Mouse (Mus musculus): ENCODE measurements around the gene Thbs3.

Thbs3 gene

DNA sequence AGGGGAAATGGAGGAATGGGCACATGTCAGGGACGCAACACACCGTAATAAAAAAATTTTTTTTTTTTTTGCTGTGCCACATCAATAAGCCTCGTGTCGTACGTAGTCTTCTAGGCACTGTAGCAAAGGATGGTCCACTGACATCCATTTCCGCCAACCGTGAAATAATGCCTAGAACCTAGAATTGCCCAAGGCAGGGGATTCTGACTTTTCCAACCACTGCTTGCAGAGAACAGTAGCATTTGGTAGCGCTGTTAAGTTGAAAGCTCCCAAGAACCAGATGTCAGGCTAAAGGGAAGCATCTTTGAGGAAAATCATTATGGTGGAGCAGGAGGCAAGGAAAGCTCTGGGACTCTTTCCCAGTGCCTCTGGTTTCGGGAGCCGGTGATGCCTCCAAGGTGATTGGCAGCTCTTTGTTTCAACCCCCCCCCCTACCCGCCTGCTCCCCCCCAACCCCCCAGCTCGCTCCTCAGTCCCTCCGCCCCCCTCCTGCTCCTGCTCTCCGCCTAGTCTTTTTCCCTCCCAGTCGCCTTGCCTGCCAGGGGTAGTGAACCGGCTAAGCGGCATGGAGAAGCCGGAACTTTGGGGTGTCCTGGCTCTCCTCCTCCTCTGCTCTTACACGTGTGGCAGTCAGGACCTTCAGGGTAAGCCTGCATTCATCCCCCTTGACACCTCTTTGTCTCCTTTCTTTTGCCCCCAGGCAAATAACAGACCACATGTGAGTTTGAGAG lies at the start of gene Thbs3:
Gene Thbs3, plus strand, starts transcription at position 500 of the 731 bp plus-strand sequence.
- ChIA-PET CTCF (interaction anchor here in 3 of 4 experiments (0.6 to 2.0 kb wide), 11 partner anchors 11 to 482 kb away, joined by 3 to 17 read pairs (median 4); no protein-coding TSS in a partner anchor), POLR2A (interaction anchor here (0.7 to 3.8 kb wide), 30 partner anchors 8 to 306 kb away, joined by 3 to 58 read pairs (median 4); partner anchors contain the start of genes Gba (in 4 of the 4), Mtx1 (in 2 of the 4), Scamp3 (in 2 of the 4) and Cks1b (in 1 of the 4))

- POLR2A ChIA-PET: interaction anchor here (0.8 to 7.1 kb wide), 23 partner anchors 8 to 289 kb away, joined by 3 to 61 read pairs (median 5); partner anchors contain the start of genes Scamp3 (in 3 of the 4), Fam189b (in 2 of the 4), Cks1b (in 1 of the 4) and Fdps (in 1 of the 4)
- CTCF ChIA-PET: interaction anchor here in 1 of 4 experiments (1.2 to 1.8 kb wide), 4 partner anchors 18 to 78 kb away, joined by 3 to 7 read pairs (median 6); partner anchors contain the start of genes Fam189b and Pklr
Measured at GRCm38 (mm10) chr3:89165268-89165870, 49.6 kb upstream of the Thbs3 start.

DNA sequence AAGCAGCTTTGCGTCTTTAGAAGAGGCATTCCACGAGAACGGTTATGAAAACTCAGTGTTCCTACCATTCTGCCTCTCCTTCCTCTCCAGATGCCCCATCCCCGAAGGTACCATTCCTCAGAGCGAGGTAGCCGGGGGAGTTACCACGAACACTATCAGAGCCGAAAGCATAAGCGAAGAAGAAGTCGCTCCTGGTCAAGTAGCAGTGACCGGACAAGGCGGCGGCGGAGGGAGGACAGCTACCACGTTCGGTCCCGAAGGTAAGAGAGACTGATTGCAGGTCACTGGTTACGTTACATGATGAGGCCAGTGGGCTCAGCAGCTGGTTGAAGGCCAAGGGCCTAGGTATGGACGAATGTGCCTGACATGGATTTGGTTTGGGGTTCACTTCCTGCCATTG lies 48.0 kb upstream of the Thbs3 start:
- POLR2A ChIA-PET: interaction anchor here in 2 of 4 experiments (0.7 to 7.1 kb wide), 6 partner anchors 10 to 1097 kb away, joined by 3 to 61 read pairs (median 7); partner anchors contain the start of genes Scamp3 (in 2 of the 2) and Fdps (in 1 of the 2)
- CTCF ChIA-PET: interaction anchor here in 3 of 4 experiments (0.6 to 0.8 kb wide), 3 partner anchors 10 to 193 kb away, joined by 3 to 4 read pairs (median 3); partner anchors contain the start of gene Scamp3 (in 1 of the 3)

DNA sequence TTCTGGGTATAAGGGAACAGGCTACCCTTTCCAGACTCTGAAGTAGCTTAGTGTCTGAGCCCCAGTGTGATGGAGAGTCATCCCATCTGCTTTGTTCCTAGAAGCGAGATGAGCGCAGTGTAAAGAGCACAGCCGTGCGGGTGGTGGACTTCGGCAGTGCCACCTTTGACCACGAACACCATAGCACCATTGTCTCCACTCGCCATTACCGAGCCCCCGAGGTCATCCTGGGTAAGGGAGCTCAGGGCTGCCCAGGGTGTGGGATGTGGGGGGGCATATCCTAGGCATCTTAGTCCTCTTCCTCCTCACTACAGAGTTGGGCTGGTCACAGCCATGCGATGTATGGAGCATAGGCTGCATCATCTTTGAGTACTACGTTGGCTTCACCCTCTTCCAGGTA lies 40.1 kb upstream of the Thbs3 start:
- POLR2A ChIA-PET: interaction anchor here in 2 of 4 experiments (0.7 to 5.1 kb wide), 4 partner anchors 9 to 51 kb away, joined by 3 to 55 read pairs (median 8); partner anchors contain the start of gene Clk2 (in 1 of the 2)
- CTCF ChIA-PET: no interaction called here

- CTCF ChIA-PET: interaction anchor here in 2 of 4 experiments (0.6 to 0.8 kb wide), 2 partner anchors 39 to 1428 kb away, joined by 4 to 5 read pairs; no protein-coding TSS in a partner anchor
- POLR2A ChIA-PET: interaction anchor here in 3 of 4 experiments (0.7 to 5.1 kb wide), 8 partner anchors 9 to 28 kb away, joined by 3 to 61 read pairs (median 10); partner anchors contain the start of genes Clk2 (in 3 of the 3), Gba (in 1 of the 3) and Hcn3 (in 1 of the 3)
Measured at GRCm38 (mm10) chr3:89175544-89175943, 39.4 kb upstream of the Thbs3 start.

DNA sequence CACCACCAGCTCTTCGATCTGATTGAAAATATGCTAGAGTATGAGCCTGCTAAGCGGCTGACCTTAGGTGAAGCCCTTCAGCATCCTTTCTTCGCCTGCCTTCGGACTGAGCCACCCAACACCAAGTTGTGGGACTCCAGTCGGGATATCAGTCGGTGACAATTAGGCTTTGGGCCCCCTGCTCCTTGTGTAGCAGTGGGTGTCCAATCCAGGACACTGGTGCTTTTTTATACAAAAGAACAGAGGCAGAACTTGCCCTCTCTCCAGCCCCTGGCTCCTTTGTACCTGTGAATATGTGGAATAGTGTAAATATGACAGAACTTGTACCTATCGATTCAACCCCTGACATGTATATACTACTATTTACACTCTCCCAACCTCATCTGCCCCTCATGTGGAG lies 38.6 kb upstream of the Thbs3 start:
- POLR2A ChIA-PET: interaction anchor here (0.6 to 5.1 kb wide), 36 partner anchors 9 to 1144 kb away, joined by 3 to 61 read pairs (median 6); partner anchors contain the start of genes Clk2 (in 4 of the 4), Gba (in 2 of the 4), Hcn3 (in 2 of the 4) and Fdps (in 1 of the 4)
- CTCF ChIA-PET: interaction anchor here in 2 of 4 experiments (0.6 to 1.7 kb wide), 8 partner anchors 40 to 237 kb away, joined by 3 to 4 read pairs (median 3); partner anchors contain the start of genes Krtcap2 (in 1 of the 2) and Trim46 (in 1 of the 2)

DNA sequence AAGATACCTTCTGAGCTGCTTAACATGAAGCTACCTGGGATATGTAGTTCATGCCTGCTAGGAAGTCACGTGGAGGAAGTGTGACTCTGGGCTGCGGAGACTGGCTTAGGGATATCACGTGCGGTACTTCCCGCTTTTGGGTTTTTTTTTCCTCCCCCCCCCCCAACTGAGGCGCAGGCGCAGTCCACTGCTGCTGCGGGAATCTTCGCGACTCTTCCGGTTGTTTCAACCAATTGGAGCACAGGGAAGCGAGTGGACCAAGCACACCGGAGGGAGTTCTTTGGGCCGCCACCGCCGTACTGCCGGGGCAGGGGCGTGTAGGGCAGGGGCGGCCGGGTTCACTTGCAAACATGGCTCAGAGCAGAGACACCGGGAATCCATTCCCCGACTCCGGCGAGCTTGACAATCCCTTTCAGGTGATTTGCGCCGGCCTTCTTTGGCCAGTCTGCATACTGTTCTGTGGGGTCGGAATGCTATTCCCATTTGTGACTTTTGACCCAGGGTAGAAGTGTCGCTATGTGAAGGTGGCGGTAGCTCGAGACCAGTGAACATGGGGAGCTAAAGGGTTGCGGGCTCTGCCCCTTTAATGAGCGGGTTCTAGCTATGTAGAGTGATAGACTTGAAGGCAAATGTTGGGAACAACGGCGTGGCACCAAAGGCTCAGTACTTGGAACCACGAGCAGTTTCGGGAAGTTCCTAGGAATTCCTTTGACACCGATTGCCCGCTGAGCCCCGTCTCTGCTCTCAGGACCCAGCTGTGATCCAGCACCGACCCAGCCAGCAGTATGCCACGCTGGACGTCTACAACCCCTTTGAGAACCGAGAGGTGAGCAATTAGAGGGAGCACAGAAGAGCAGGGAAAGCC lies 37.5 kb upstream of the Thbs3 start, which contains the start of gene Scamp3:
Gene Scamp3, plus strand, starts transcription at position 232 of the 865 bp plus-strand sequence.
- POLR2A ChIA-PET: interaction anchor here (0.5 to 5.1 kb wide), 70 partner anchors 8 to 1143 kb away, joined by 3 to 61 read pairs (median 4); partner anchors contain the start of genes Clk2 (in 4 of the 4), Hcn3 (in 3 of the 4), Efna1 (in 2 of the 4) and Gba (in 2 of the 4)
- CTCF ChIA-PET: interaction anchor here (0.5 to 1.7 kb wide), 17 partner anchors 11 to 556 kb away, joined by 3 to 9 read pairs (median 3); partner anchors contain the start of genes Hcn3 (in 2 of the 4), Krtcap2 (in 1 of the 4) and Trim46 (in 1 of the 4)

DNA sequence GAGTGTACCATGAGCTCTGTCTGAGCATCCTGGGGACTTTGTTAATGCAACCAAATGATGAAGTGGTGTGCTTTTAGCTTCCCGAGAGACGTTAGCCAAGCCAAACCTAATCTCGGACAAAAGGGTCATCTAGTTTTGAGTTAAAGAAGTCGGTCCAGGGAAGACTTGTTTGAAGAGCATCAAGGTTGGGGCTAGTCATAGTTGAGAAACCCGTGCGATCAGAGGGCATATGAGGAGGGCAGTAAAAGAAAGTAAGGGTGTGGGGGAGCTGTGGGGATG lies 36.9 kb upstream of the Thbs3 start:
- CTCF ChIA-PET: interaction anchor here in 3 of 4 experiments (0.5 to 1.7 kb wide), 5 partner anchors 16 to 556 kb away, joined by 3 to 9 read pairs (median 4); partner anchors contain the start of gene Hcn3 (in 1 of the 3)
- POLR2A ChIA-PET: interaction anchor here (0.5 to 5.1 kb wide), 53 partner anchors 9 to 633 kb away, joined by 3 to 61 read pairs (median 5); partner anchors contain the start of genes Clk2 (in 4 of the 4), Hcn3 (in 3 of the 4), Gba (in 2 of the 4) and Pklr (in 2 of the 4)

DNA sequence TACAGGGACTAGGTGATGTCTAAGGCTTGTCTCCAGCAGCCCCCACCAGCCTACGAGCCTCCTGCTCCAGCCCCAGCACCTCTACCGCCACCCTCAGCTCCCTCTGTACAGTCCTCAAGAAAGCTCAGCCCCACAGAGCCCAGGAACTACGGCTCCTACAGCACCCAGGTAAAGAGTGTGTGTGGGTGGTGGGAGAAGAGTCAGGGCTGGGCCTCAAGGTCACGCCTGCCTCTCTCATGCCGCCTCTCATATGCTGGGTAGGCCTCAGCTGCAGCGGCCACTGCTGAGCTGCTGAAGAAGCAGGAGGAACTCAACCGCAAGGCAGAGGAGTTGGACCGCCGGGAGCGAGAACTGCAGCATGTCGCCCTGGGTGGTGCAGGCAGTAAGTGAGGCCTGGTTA lies 35.9 kb upstream of the Thbs3 start:
- ChIA-PET CTCF (interaction anchor here in 2 of 4 experiments (0.7 to 1.0 kb wide), 2 partner anchors 15 to 35 kb away, joined by 3 read pairs; partner anchors contain the start of gene Thbs3 (in 1 of the 2)), POLR2A (interaction anchor here in 3 of 4 experiments (0.6 to 5.1 kb wide), 13 partner anchors 10 to 1425 kb away, joined by 3 to 61 read pairs (median 13); partner anchors contain the start of genes Clk2 (in 2 of the 3), Fdps (in 1 of the 3), Gba (in 1 of the 3) and Gm43738 (in 1 of the 3))

DNA sequence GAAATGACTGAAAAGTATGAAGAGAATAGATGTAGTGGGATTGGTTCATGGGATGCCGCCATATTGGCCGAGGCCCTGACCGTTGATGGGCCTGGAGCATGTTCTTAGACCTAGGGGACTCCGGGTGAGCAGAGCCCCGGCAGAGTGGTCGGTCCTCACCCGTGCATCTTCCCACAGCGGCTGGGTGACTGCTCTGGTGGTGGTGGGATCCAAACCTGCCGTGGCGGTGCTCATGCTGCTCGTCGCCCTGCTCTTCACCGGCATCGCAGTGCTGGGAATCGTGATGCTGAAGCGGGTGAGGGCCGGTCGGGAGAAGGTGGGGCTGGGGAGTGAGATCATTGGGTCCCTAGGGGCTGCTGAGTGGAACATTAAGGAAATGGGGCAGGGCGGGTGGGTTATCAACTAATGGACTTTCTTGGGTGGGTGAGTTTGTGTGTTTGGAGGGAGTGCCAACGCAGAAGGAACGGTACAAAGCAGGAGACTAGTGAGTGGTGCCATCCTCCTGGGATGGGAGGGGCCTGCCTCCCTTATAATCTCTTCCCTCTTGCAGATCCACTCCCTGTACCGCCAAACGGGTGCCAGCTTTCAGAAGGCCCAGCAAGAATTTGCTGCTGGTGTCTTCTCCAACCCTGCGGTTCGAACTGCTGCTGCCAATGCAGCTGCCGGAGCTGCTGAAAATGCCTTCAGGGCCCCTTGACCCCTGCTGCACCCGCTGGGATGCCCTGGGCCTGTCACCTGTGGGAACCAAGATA lies 33.1 kb upstream of the Thbs3 start:
- ChIA-PET POLR2A (interaction anchor here in 2 of 4 experiments (0.8 to 1.3 kb wide), 4 partner anchors 9 to 22 kb away, joined by 3 to 5 read pairs (median 3); partner anchors contain the start of gene Hcn3 (in 1 of the 2)), CTCF (no interaction called here)

- ChIA-PET POLR2A (interaction anchor here in 3 of 4 experiments (0.5 to 2.6 kb wide), 35 partner anchors 9 to 90 kb away, joined by 3 to 10 read pairs (median 4); partner anchors contain the start of genes Clk2 (in 3 of the 3), Hcn3 (in 3 of the 3), Fdps (in 1 of the 3) and Gba (in 1 of the 3)), CTCF (interaction anchor here in 3 of 4 experiments (0.5 to 1.2 kb wide), 11 partner anchors 11 to 632 kb away, joined by 3 to 7 read pairs (median 4); partner anchors contain the start of genes Hcn3 (in 2 of the 3), Clk2 (in 1 of the 3) and Pklr (in 1 of the 3))
Measured at GRCm38 (mm10) chr3:89182531-89183057, 32.4 kb upstream of the Thbs3 start.

GRCm38 (mm10) chr3:89183058-89183958 lies 31.7 kb upstream of the Thbs3 start, which contains the start of gene Fam189b:
Fam189b (plus strand) TSS chr3:89183143.
- POLR2A ChIA-PET: interaction anchor here (0.5 to 2.6 kb wide), 39 partner anchors 9 to 210 kb away, joined by 3 to 10 read pairs (median 3); partner anchors contain the start of genes Clk2 (in 3 of the 4), Hcn3 (in 3 of the 4), Fdps (in 1 of the 4) and Gba (in 1 of the 4)
- CTCF ChIA-PET: interaction anchor here in 3 of 4 experiments (0.5 to 1.2 kb wide), 13 partner anchors 10 to 631 kb away, joined by 3 to 8 read pairs (median 4); partner anchors contain the start of genes Hcn3 (in 2 of the 3), Clk2 (in 1 of the 3) and Pklr (in 1 of the 3)

- ChIA-PET POLR2A (interaction anchor here (0.6 to 2.6 kb wide), 11 partner anchors 10 to 209 kb away, joined by 3 to 8 read pairs (median 3); partner anchors contain the start of genes Hcn3 (in 1 of the 4), Krtcap2 (in 1 of the 4) and Trim46 (in 1 of the 4)), CTCF (interaction anchor here in 3 of 4 experiments (0.5 to 1.2 kb wide), 5 partner anchors 24 to 780 kb away, joined by 3 to 5 read pairs (median 4); partner anchors contain the start of genes Hcn3 (in 1 of the 3) and Pklr (in 1 of the 3))
Measured at GRCm38 (mm10) chr3:89183959-89184315, 31.0 kb upstream of the Thbs3 start.

DNA sequence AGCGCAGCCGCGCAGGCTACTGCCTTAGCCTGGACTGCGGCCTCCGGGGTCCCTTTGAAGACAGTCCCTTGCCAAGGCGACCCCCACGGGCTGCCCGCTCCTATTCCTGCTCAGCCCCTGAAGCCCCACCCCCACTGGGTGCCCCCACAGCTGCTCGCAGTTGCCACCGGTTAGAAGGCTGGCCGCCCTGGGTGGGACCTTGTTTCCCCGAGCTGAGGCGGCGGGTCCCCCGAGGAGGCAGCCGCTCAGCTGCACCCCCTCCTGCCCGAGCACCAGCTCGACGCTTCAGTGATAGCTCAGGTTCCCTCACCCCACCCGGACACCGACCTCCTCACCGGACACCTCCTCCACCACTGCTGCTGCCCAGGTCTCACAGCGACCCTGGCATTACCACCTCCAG lies 27.8 kb upstream of the Thbs3 start:
- ChIA-PET POLR2A (interaction anchor here (0.6 to 6.7 kb wide), 14 partner anchors 9 to 227 kb away, joined by 3 to 53 read pairs (median 9); partner anchors contain the start of genes Scamp3 (in 3 of the 4), Clk2 (in 1 of the 4) and Gba (in 1 of the 4)), CTCF (interaction anchor here in 2 of 4 experiments (0.7 to 2.3 kb wide), 3 partner anchors 51 to 59 kb away, joined by 3 to 7 read pairs (median 3); partner anchors contain the start of genes Krtcap2 (in 1 of the 2), Pklr (in 1 of the 2) and Trim46 (in 1 of the 2))

Measured in embryonic stem cell, embryonic (primary cell).